Mouse (Mus musculus): ENCODE measurements around the gene Atxn7l3. TPM values are rescaled to one million over a fixed set of nuclear protein-coding genes. Genes with fewer than 3 reads are reported as not detected.
A peak's percentile ranks its signal among the peaks of the same experiment; 100 is the strongest.

Gene Atxn7l3
- polyA plus RNA-seq, 1 experiment from 2014 or later: 36.5 TPM

DNA sequence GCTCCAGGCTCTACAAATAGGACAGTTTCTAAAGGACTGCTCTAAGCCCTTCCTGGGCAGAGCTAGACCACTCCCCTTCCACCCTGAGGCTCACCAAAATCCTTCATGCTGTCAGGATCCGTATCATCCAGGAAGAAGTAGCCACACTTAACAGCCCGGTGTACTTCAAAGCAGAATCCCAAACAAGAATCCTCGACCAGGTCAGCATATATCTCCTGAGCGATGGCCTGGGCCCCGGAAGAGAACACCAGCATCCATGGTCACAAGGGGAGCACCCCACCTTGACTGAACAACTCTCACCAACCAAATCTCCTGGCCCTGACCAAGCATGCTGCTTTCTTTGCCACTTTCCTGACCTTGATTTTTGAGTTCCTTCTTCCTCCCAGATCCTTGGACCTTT lies 2.0 kb downstream of the Atxn7l3 start:
- H3K36me3 ChIP-seq (ENCODE audit: control insufficient read depth, insufficient read depth, low read length): peaks cover 34% of the 10 kb centered on the region

DNA sequence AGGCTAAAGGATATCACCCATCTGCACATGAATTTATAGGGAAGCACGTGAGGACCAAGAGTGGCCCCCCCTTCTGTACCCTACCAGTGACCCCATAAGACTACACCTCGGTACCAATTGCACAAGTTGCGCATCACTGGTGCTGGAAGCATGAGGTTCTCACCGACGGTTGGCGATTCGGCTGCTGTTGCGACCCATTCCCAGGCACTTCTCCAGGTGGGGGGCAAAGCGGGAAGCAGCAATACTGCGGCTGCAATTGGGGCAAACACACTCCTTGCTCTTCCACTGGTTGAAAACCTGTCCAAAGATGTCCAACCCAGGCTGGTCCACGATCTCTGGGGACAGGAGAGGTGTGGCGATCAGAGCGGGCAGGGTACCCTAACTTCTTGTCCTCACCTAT lies 2.5 kb downstream of the Atxn7l3 start:
- peaks cover 9% of the 10 kb centered on the region for H3K4me1 ChIP-seq (ENCODE audit: control insufficient read depth, insufficient read depth, low read length)
- H3K9me3 ChIP-seq (ENCODE audit: control insufficient read depth, low read length): no peaks in the 10 kb centered on the region
- 95% methylated on average over 13 of the region's 13 CpGs for WGBS
- no peaks in the 10 kb centered on the region for H3K27me3 ChIP-seq (ENCODE audit: control insufficient read depth, insufficient read depth, low read length)
- H3K9ac ChIP-seq (replicated peaks; ENCODE audit: low read depth, low read length): no peak overlapping the region
- no peak overlapping the region for H3K27ac ChIP-seq (ENCODE audit: low read depth, low read length)
- no peak overlapping the region for H3K4me3 ChIP-seq (ENCODE audit: low read depth, low read length)
- ATAC-seq (ENCODE audit: low read depth): no peak
- H3K4me2 ChIP-seq (ENCODE audit: low read depth, low read length): no peak overlapping the region
- peaks cover 34% of the 10 kb centered on the region for H3K36me3 ChIP-seq (ENCODE audit: control insufficient read depth, insufficient read depth, low read length)

More for the DNA sequence above, 2.0 kb downstream of the Atxn7l3 start:
- H3K9ac ChIP-seq (replicated peaks; ENCODE audit: low read depth, low read length): no peak overlapping the region
- H3K27me3 ChIP-seq (ENCODE audit: control insufficient read depth, insufficient read depth, low read length): no peaks in the 10 kb centered on the region
- peak overlapping the region; percentile 84 for H3K4me2 ChIP-seq (ENCODE audit: low read depth, low read length)
- WGBS: 81% methylated on average over 5 of the region's 5 CpGs
- H3K4me1 ChIP-seq (ENCODE audit: control insufficient read depth, insufficient read depth, low read length): peaks cover 9% of the 10 kb centered on the region
- no peak overlapping the region for H3K27ac ChIP-seq (ENCODE audit: low read depth, low read length)
- H3K4me3 ChIP-seq (ENCODE audit: low read depth, low read length): peak overlapping the region; percentile 90
- no peak for ATAC-seq (ENCODE audit: low read depth)
- H3K9me3 ChIP-seq (ENCODE audit: control insufficient read depth, low read length): no peaks in the 10 kb centered on the region

DNA sequence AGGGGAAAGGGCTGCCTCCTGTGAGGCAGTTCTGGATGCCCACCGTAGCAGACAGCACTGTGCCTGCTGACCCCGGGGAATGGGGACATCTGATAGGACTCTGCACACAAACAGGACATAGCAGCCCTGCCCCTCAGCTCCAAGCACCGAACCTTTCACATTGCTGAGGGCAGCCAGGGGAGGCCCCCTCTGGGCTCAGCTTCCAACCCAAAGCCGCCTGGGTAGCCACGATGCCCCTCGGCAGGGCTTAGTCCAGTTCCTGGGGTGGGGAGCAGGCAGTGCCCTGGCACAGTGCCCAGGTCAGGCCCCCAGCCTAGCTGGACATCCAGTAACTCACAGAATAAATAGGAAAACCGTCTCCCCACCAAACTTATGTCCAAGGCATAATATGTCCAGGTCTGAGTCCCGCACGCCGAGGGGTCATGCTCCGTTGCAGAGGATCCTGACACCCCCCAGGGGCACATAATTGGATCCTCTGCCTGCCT lies 5.3 kb downstream of the Atxn7l3 start:
- H3K9me3 ChIP-seq (ENCODE audit: control insufficient read depth, low read length): no peaks in the 10 kb centered on the region
- H3K27me3 ChIP-seq (ENCODE audit: control insufficient read depth, insufficient read depth, low read length): no peaks in the 10 kb centered on the region
- H3K4me1 ChIP-seq (ENCODE audit: control insufficient read depth, insufficient read depth, low read length): peaks cover 12% of the 10 kb centered on the region
- 85% methylated on average over 11 of the region's 11 CpGs for WGBS
- peaks cover 46% of the 10 kb centered on the region for H3K36me3 ChIP-seq (ENCODE audit: control insufficient read depth, insufficient read depth, low read length)
- no peak overlapping the region for H3K4me2 ChIP-seq (ENCODE audit: low read depth, low read length)
- H3K27ac ChIP-seq (ENCODE audit: low read depth, low read length): no peak overlapping the region
- no peak overlapping the region for H3K9ac ChIP-seq (replicated peaks; ENCODE audit: low read depth, low read length)
- no peak overlapping the region for H3K4me3 ChIP-seq (ENCODE audit: low read depth, low read length)
- no peak for ATAC-seq (ENCODE audit: low read depth)

DNA sequence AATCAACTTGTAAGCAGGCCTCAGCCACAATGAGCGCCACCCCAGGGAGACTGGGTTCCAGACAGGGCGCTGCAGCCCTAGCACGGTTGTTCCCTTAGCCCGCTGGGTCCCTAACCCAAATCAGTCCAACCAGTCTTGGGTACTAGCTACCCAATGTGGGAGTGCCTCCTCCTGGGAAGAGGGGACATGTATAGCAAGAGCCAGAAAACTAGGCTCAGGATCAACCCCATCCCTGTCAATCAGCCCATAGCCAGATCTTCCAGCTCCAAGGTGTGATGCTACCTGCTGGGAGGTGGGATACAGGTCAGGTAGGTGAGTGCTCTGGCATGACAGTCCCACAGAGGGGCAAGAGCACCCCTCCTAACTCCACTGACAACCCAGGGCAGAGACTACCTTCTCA lies 6.3 kb downstream of the Atxn7l3 start:
- Histone ChIP-seq H3K4me3 (ENCODE audit: low read depth, low read length) (no peak overlapping the region), H3K36me3 (ENCODE audit: control insufficient read depth, insufficient read depth, low read length) (peaks cover 46% of the 10 kb centered on the region), H3K27me3 (ENCODE audit: control insufficient read depth, insufficient read depth, low read length) (no peaks in the 10 kb centered on the region), H3K4me1 (ENCODE audit: control insufficient read depth, insufficient read depth, low read length) (peaks cover 18% of the 10 kb centered on the region), H3K9me3 (ENCODE audit: control insufficient read depth, low read length) (no peaks in the 10 kb centered on the region), H3K9ac (replicated peaks; ENCODE audit: low read depth, low read length) (no peak overlapping the region), H3K4me2 (ENCODE audit: low read depth, low read length) (no peak overlapping the region), H3K27ac (ENCODE audit: low read depth, low read length) (no peak overlapping the region)
- WGBS: 87% methylated on average over 4 of the region's 4 CpGs
- no peak for ATAC-seq (ENCODE audit: low read depth)

- no peak for ATAC-seq (ENCODE audit: low read depth)
- peaks cover 13% of the 10 kb centered on the region for H3K4me1 ChIP-seq (ENCODE audit: control insufficient read depth, insufficient read depth, low read length)
- H3K9me3 ChIP-seq (ENCODE audit: control insufficient read depth, low read length): no peaks in the 10 kb centered on the region
- no peaks in the 10 kb centered on the region for H3K27me3 ChIP-seq (ENCODE audit: control insufficient read depth, insufficient read depth, low read length)
- H3K27ac ChIP-seq (ENCODE audit: low read depth, low read length): no peak overlapping the region
- H3K4me2 ChIP-seq (ENCODE audit: low read depth, low read length): no peak overlapping the region
- WGBS: 60% methylated on average over 6 of the region's 6 CpGs
- H3K4me3 ChIP-seq (ENCODE audit: low read depth, low read length): no peak overlapping the region
- H3K36me3 ChIP-seq (ENCODE audit: control insufficient read depth, insufficient read depth, low read length): peaks cover 46% of the 10 kb centered on the region
- no peak overlapping the region for H3K9ac ChIP-seq (replicated peaks; ENCODE audit: low read depth, low read length)
These were observed 6.8 kb downstream of the Atxn7l3 start for GRCm38 (mm10) chr11:102289511-102290100.

DNA sequence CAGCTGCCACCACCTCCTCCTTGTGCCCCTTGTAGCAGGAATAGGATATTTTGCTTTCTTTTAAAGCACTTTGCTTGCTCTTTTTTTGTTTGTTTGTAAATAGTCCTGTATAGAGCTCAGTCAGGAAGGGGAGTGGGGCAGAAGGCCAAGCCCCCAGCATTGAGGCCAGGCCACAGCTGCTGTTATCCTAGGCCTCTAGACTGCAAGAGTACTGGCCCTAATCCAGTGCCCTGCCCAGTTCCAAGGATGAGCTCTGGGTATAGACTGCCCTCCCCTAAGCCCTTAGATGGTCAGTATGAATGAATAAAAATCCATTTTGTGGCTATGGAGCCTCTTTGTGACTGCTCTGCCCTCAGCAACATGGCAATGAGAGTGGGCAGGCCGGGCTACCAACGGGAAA lies 7.5 kb downstream of the Atxn7l3 start:
- Histone ChIP-seq H3K9me3 (ENCODE audit: control insufficient read depth, low read length) (no peaks in the 10 kb centered on the region), H3K27ac (ENCODE audit: low read depth, low read length) (no peak overlapping the region; the same call in 1 of the 2 replicates), H3K9ac (replicated peaks; ENCODE audit: low read depth, low read length) (no peak overlapping the region), H3K4me1 (ENCODE audit: control insufficient read depth, insufficient read depth, low read length) (peaks cover 11% of the 10 kb centered on the region), H3K4me3 (ENCODE audit: low read depth, low read length) (no peak overlapping the region), H3K27me3 (ENCODE audit: control insufficient read depth, insufficient read depth, low read length) (no peaks in the 10 kb centered on the region), H3K4me2 (ENCODE audit: low read depth, low read length) (no peak overlapping the region), H3K36me3 (ENCODE audit: control insufficient read depth, insufficient read depth, low read length) (peaks cover 45% of the 10 kb centered on the region)
- 79% methylated on average over 2 of the region's 2 CpGs for WGBS
- no peak for ATAC-seq (ENCODE audit: low read depth)

- WGBS: 90% methylated on average over 8 of the region's 8 CpGs
- Histone ChIP-seq H3K27ac (ENCODE audit: low read depth, low read length) (no peak overlapping the region), H3K4me1 (ENCODE audit: control insufficient read depth, insufficient read depth, low read length) (peaks cover 11% of the 10 kb centered on the region), H3K9ac (replicated peaks; ENCODE audit: low read depth, low read length) (no peak overlapping the region), H3K9me3 (ENCODE audit: control insufficient read depth, low read length) (no peaks in the 10 kb centered on the region), H3K27me3 (ENCODE audit: control insufficient read depth, insufficient read depth, low read length) (no peaks in the 10 kb centered on the region), H3K4me2 (ENCODE audit: low read depth, low read length) (no peak overlapping the region), H3K4me3 (ENCODE audit: low read depth, low read length) (no peak overlapping the region), H3K36me3 (ENCODE audit: control insufficient read depth, insufficient read depth, low read length) (peaks cover 39% of the 10 kb centered on the region)
- ATAC-seq (ENCODE audit: low read depth): no peak
These were observed 8.2 kb downstream of the Atxn7l3 start for GRCm38 (mm10) chr11:102288027-102288804.

DNA sequence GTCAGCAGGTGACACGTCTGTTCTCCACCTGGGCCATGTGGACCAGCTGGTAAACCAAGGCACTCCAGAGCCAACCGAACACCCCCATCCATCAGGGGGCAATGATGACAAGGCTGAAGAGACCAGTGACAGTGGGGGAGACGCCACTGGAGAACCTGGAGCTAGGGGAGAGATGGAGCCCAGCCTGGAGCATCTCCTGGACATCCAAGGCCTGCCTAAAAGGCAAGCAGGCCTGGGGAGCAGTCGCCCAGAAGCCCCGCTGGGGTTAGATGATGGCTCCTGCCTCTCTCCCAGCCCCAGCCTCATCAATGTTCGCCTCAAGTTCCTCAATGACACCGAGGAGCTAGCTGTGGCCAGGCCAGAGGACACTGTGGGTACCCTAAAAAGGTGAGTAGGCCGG lies 8.9 kb downstream of the Atxn7l3 start:
- Histone ChIP-seq H3K4me3 (ENCODE audit: low read depth, low read length) (no peak overlapping the region), H3K4me2 (ENCODE audit: low read depth, low read length) (no peak overlapping the region), H3K9ac (replicated peaks; ENCODE audit: low read depth, low read length) (no peak overlapping the region), H3K27ac (ENCODE audit: low read depth, low read length) (no peak overlapping the region), H3K9me3 (ENCODE audit: control insufficient read depth, low read length) (no peaks in the 10 kb centered on the region), H3K36me3 (ENCODE audit: control insufficient read depth, insufficient read depth, low read length) (peaks cover 33% of the 10 kb centered on the region), H3K4me1 (ENCODE audit: control insufficient read depth, insufficient read depth, low read length) (peaks cover 11% of the 10 kb centered on the region), H3K27me3 (ENCODE audit: control insufficient read depth, insufficient read depth, low read length) (no peaks in the 10 kb centered on the region)
- WGBS: 88% methylated on average over 8 of the region's 8 CpGs
- no peak for ATAC-seq (ENCODE audit: low read depth)

DNA sequence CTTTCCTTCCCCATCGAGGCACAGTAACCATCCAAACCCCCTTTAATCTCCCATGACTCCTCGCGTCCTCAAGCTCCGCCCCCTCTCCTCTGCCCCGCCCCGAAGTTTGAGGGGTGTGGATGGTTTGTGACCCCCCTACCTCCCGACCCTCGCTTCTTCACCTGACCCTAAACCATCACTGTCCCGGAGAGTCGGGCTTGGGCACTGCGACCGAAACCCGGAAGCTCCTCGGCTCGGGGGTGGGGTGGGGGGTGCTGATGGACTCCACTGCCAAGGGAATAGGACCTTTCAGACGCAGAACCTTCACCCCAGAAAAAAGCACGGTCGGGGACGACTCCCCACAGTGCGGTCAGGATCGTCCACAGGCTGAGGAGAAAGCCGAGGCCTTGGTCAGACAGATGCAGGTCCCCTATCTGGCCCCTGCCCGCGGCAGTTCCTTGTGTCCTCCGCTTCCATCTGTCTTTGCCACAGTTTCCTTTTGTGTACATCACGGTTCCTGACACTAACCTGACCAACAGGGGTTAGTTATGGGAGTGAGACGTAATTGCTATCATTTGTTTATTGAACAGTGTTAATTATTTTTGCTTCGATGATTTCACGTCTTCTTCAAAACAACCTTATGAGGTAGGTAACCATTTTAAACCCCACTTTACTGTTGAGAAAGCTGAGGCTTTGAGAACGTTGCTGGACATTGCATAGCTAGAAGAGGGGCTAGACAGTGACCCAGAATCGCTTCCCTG lies 11.2 kb downstream of the Atxn7l3 start:
- Histone ChIP-seq H3K27me3 (ENCODE audit: control insufficient read depth, insufficient read depth, low read length) (no peaks in the 10 kb centered on the region), H3K36me3 (ENCODE audit: control insufficient read depth, insufficient read depth, low read length) (peaks cover 12% of the 10 kb centered on the region; the same call in 1 of the 2 replicates), H3K4me3 (ENCODE audit: low read depth, low read length) (peak overlapping the region; percentile 71), H3K4me1 (ENCODE audit: control insufficient read depth, insufficient read depth, low read length) (peaks cover 11% of the 10 kb centered on the region), H3K4me2 (ENCODE audit: low read depth, low read length) (peak overlapping the region; percentile 75), H3K9ac (replicated peaks; ENCODE audit: low read depth, low read length) (peak overlapping the region; percentile 83), H3K27ac (ENCODE audit: low read depth, low read length) (peak overlapping the region; percentile 80), H3K9me3 (ENCODE audit: control insufficient read depth, low read length) (no peaks in the 10 kb centered on the region)
- peak; percentile 75 for ATAC-seq (ENCODE audit: low read depth)
- 5% methylated on average over 29 of the region's 31 CpGs for WGBS

Data from neural tube, embryonic 14.5 days (tissue).